Mouse (Mus musculus) CH12.LX (cell line): ENCODE results near the gene Mroh3. TPM values are rescaled to one million over a fixed set of nuclear protein-coding genes. Genes with fewer than 3 reads are reported as not detected.

Experiments
- DNase-seq: peaks from one replicate; pipeline ENCODE4 v3.0.0-alpha.2; 2013; ENCODE audit errors: extremely low read depth
- H3K27ac ChIP-seq: 2 replicates; pipeline ENCODE4 v1.5.1; 2012; ENCODE audit warnings: low read depth, mild to moderate bottlenecking, control low read depth, moderate library complexity; ENCODE audit not compliant: insufficient read depth
- H3K27me3 ChIP-seq: replicated peaks from 2 replicates; pipeline ENCODE3; 2012; ENCODE audit warnings: inconsistent platforms
- H3K36me3 ChIP-seq, 2 experiments: replicated peaks in 1 of 2; 2 replicates each; pipeline versions ENCODE3 to v1.6.1; 2012; ENCODE audit warnings: inconsistent platforms in 1 of 2, low read length in 1 of 2, mild to moderate bottlenecking in 1 of 2, mixed read lengths in 1 of 2, moderate library complexity in 1 of 2; ENCODE audit not compliant: control insufficient read depth in 1 of 2, insufficient read depth in 1 of 2
- H3K4me1 ChIP-seq, 2 experiments: 2 replicates each; pipeline ENCODE4 v1.6.1; 2012; ENCODE audit warnings: inconsistent platforms in 1 of 2, moderate library complexity in 1 of 2; ENCODE audit not compliant: insufficient read depth in 2 of 2, control insufficient read depth in 1 of 2
- H3K4me2 ChIP-seq: 2 replicates; pipeline ENCODE4 v1.6.1; 2012; ENCODE audit warnings: low read depth, mild to moderate bottlenecking, control low read depth; ENCODE audit not compliant: poor library complexity, insufficient read depth, severe bottlenecking
- H3K4me3 ChIP-seq, 3 experiments: fragments of 150-350 bp in 1 of 3; sonication (generic) in 1 of 3; replicated peaks in 1 of 3; 2 replicates each; pipeline versions ENCODE3 to v1.5.1; 2011 to 2012; ENCODE audit warnings: low read depth in 2 of 3, low read length in 2 of 3, mild to moderate bottlenecking in 2 of 3, moderate library complexity in 2 of 3, control low read depth in 1 of 3, improper control_type of control experiment in 1 of 3, inconsistent platforms in 1 of 3, mixed read lengths in 1 of 3; ENCODE audit not compliant: poor library complexity in 1 of 3
- H3K79me2 ChIP-seq: replicated peaks from 2 replicates; pipeline ENCODE4 v1.6.1; 2012; ENCODE audit warnings: mild to moderate bottlenecking, moderate library complexity; ENCODE audit not compliant: control insufficient read depth, poor library complexity, insufficient read depth, severe bottlenecking; ENCODE audit errors: extremely low read depth
- H3K9ac ChIP-seq: 2 replicates; pipeline ENCODE4 v1.6.1; 2012; ENCODE audit warnings: low read depth, mild to moderate bottlenecking, control low read depth, moderate library complexity; ENCODE audit not compliant: insufficient read depth
- H3K9me3 ChIP-seq: replicated peaks from 2 replicates; pipeline ENCODE3; 2012; ENCODE audit warnings: low read length, inconsistent platforms, mixed read lengths
- CHD2 ChIP-seq: IDR thresholded peaks from 2 replicates; pipeline ENCODE4 v1.6.1; 2011; ENCODE audit warnings: low read length, improper control_type of control experiment
- CTCF ChIP-seq, 2 experiments: IDR thresholded peaks in 1 of 2; conservative IDR thresholded peaks in 1 of 2; 2 replicates each; pipeline ENCODE4 v1.5.1; 2011 to 2012; ENCODE audit warnings: low read depth in 2 of 2, low read length in 2 of 2, improper control_type of control experiment in 1 of 2, inconsistent platforms in 1 of 2, mild to moderate bottlenecking in 1 of 2, moderate library complexity in 1 of 2
- ELF1 ChIP-seq: IDR thresholded peaks from 2 replicates; pipeline ENCODE4 v1.6.1; 2014; ENCODE audit warnings: low read depth, mild to moderate bottlenecking, inconsistent platforms, low read length, improper control_type of control experiment
- EP300 ChIP-seq: IDR thresholded peaks from 2 replicates; pipeline ENCODE4 v1.6.1; 2011; ENCODE audit warnings: low read length, improper control_type of control experiment
- ETS1 ChIP-seq: conservative IDR thresholded peaks from 2 replicates; pipeline ENCODE4 v1.6.1; 2012; ENCODE audit warnings: low read depth, mild to moderate bottlenecking, inconsistent platforms, low read length, improper control_type of control experiment, moderate library complexity
- MAFK ChIP-seq: IDR thresholded peaks from 2 replicates; pipeline ENCODE4 v1.6.1; 2011; ENCODE audit warnings: low read length, improper control_type of control experiment; ENCODE audit not compliant: insufficient replicate concordance
- MAZ ChIP-seq: IDR thresholded peaks from 2 replicates; pipeline ENCODE4 v1.6.1; 2012; ENCODE audit warnings: low read depth, mild to moderate bottlenecking, inconsistent platforms, low read length, improper control_type of control experiment, moderate library complexity
- MYC ChIP-seq: IDR thresholded peaks from 2 replicates; pipeline ENCODE4 v1.6.1; 2011; ENCODE audit warnings: low read depth, mild to moderate bottlenecking, improper control_type of control experiment, low read length
- NELFE ChIP-seq: IDR thresholded peaks from 2 replicates; pipeline ENCODE4 v1.6.1; 2011; ENCODE audit warnings: low read depth, low read length, improper control_type of control experiment
- PAX5 ChIP-seq: IDR thresholded peaks from 2 replicates; pipeline ENCODE4 v1.6.1; 2012; ENCODE audit warnings: low read length, inconsistent platforms, mixed read lengths
- RAD21 ChIP-seq: IDR thresholded peaks from 2 replicates; pipeline ENCODE4 v1.6.1; 2011; ENCODE audit warnings: low read depth, mild to moderate bottlenecking, low read length, improper control_type of control experiment, moderate library complexity
- RCOR1 ChIP-seq: conservative IDR thresholded peaks from 2 replicates; pipeline ENCODE4 v1.6.1; 2012; ENCODE audit warnings: low read depth, mild to moderate bottlenecking, inconsistent platforms, low read length, improper control_type of control experiment
- SIN3A ChIP-seq: IDR thresholded peaks from 2 replicates; pipeline ENCODE4 v1.6.1; 2012; ENCODE audit warnings: low read length, improper control_type of control experiment, inconsistent platforms
- SMC3 ChIP-seq: IDR thresholded peaks from 2 replicates; pipeline ENCODE4 v1.6.1; 2011; ENCODE audit warnings: low read depth, low read length, improper control_type of control experiment
- TBP ChIP-seq: conservative IDR thresholded peaks from 2 replicates; pipeline ENCODE4 v1.6.1; 2011; ENCODE audit warnings: low read depth, low read length, improper control_type of control experiment
- TCF12 ChIP-seq: IDR thresholded peaks from 2 replicates; pipeline ENCODE4 v1.6.1; 2014; ENCODE audit warnings: low read depth, mild to moderate bottlenecking, inconsistent platforms, low read length, improper control_type of control experiment
- USF2 ChIP-seq: conservative IDR thresholded peaks from 2 replicates; pipeline ENCODE4 v1.6.1; 2011; ENCODE audit warnings: low read depth, low read length, improper control_type of control experiment
- ZC3H11A ChIP-seq: IDR thresholded peaks from 2 replicates; pipeline ENCODE4 v1.6.1; 2012; ENCODE audit warnings: low read depth, mild to moderate bottlenecking, inconsistent platforms, low read length, improper control_type of control experiment
- ZKSCAN1 ChIP-seq: IDR thresholded peaks from 2 replicates; pipeline ENCODE4 v1.6.1; 2012; ENCODE audit warnings: low read depth, inconsistent platforms, low read length, improper control_type of control experiment, borderline replicate concordance
- ZMIZ1 ChIP-seq: IDR thresholded peaks from 2 replicates; pipeline ENCODE4 v1.6.1; 2012; ENCODE audit warnings: low read depth, mild to moderate bottlenecking, inconsistent platforms, low read length, improper control_type of control experiment
- dilution Hi-C: fragments of 300-500 bp; cut with MboI; formaldehyde crosslinking; loops from 2 replicates; pipeline ENCODE4 v1.14.3; 2020; ENCODE audit warnings: low sequenced_read_pairs; ENCODE audit not compliant: extremely low pct_unique_long_range_greater_than_20kb, extremely low pct_ligation_motif_present
- in situ Hi-C: fragments of 300-500 bp; cut with MboI; formaldehyde crosslinking; loops from 3 replicates; pipeline ENCODE4 v1.14.3; 2019; ENCODE audit warnings: low sequenced_read_pairs, low pct_ligation_motif_present, low pct_unique_long_range_greater_than_20kb, mixed read lengths
- polyA plus RNA-seq: library from polyadenylated mRNA; unstranded; fragments of >175 nt; gene quantifications from 2 replicates; pipeline ENCODE4 v1.2.1, GENCODE M21; 2012; ENCODE audit warnings: low read depth; ENCODE audit not compliant: insufficient read length
- total RNA-seq, 2 experiments: library from RNA; depleted of rRNA; stranded (reverse); fragments of 300-350 nt in 1 of 2; fragments of >200 nt in 1 of 2; gene quantifications; 2 replicates each; pipeline ENCODE4 v1.2.3; 2012 to 2014

The Mroh3 gene
- total and polyA plus RNA-seq, 3 experiments = not detected

DNA sequence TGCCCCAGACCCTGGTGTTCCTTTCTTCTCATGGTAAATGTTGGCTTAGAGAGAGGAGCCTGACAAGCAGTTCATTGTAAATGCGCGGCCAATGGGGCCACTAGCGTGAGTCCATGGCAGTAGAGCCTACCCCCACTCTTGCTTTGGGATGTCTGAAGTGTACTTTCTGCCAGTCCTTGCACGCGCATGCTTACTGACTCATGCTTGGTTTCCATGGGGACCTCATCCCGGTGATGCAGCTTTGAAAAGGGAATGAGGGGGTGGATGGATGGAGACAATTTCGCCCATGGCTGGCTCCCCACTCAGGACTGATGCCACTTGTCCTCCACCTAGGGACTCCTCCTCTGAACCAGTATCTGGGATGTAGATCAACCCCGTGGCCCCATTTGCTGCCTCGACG is 69.1 kb downstream of the Mroh3 start:
- Histone ChIP-seq H3K27me3 (no peaks in the 10 kb centered on the region), H3K4me2 (no peak overlapping the region), H3K79me2 (peaks cover 19% of the 10 kb centered on the region; the same call in 1 of the 2 replicates), H3K9ac (no peak overlapping the region), H3K27ac (no peak overlapping the region), H3K4me1 (peaks cover 31 to 50% of the 10 kb centered on the region in 2 experiments), H3K9me3 (no peaks in the 10 kb centered on the region), H3K36me3 (peaks cover 39 to 57% of the 10 kb centered on the region in 2 experiments), H3K4me3 (no peak overlapping the region)
- in situ Hi-C loops = no loop called here
- DNase-seq = no peak
- TF ChIP-seq USF2 (no peak), MYC (no peak), TBP (no peak), ZKSCAN1 (no peak), MAZ (no peak), PAX5 (no peak), SMC3 (no peak), RAD21 (no peak), RCOR1 (no peak), SIN3A (no peak), TCF12 (no peak), ZMIZ1 (no peak), ELF1 (no peak), CTCF (conservative IDR thresholded peaks at IDR 0.05 in 1 of 2, IDR thresholded peaks at IDR 0.05 in 1 of 2; ENCODE audit: low read depth in 2 of 2, low read length in 2 of 2) (no peak), ZC3H11A (no peak), NELFE (no peak)
- dilution Hi-C loops = no loop called here

GRCm38 (mm10) chr1:136142336-136142735 is 70.3 kb downstream of the Mroh3 start:
- H3K4me1 ChIP-seq = peaks cover 41 to 62% of the 10 kb centered on the region in 2 experiments

More at GRCm38 (mm10) chr1:136142336-136142735, 70.3 kb downstream of the Mroh3 start:
- peak overlapping the region in 1 of 3 experiments; percentile 7 for H3K4me3 ChIP-seq
- no peak overlapping the region for H3K9ac ChIP-seq
- in situ Hi-C loops = no loop called here
- H3K79me2 ChIP-seq = peaks cover 29% of the 10 kb centered on the region
- TF ChIP-seq MAFK (no peak), ELF1 (no peak), MAZ (no peak), ETS1 (no peak), EP300 (no peak), MYC (no peak), SMC3 (no peak), ZC3H11A (no peak), CHD2 (no peak), USF2 (no peak)
- dilution Hi-C loops = no loop called here
- no peak overlapping the region for H3K4me2 ChIP-seq
- H3K27me3 ChIP-seq = no peaks in the 10 kb centered on the region
- H3K27ac ChIP-seq = peak overlapping the region; percentile 45; the same call in 1 of the 2 replicates
- DNase-seq = no peak
- no peaks in the 10 kb centered on the region for H3K9me3 ChIP-seq
- peaks cover 27 to 45% of the 10 kb centered on the region in 2 experiments for H3K36me3 ChIP-seq
